Mouse (Mus musculus): ENCODE results near the gene Gm21915.

DNA sequence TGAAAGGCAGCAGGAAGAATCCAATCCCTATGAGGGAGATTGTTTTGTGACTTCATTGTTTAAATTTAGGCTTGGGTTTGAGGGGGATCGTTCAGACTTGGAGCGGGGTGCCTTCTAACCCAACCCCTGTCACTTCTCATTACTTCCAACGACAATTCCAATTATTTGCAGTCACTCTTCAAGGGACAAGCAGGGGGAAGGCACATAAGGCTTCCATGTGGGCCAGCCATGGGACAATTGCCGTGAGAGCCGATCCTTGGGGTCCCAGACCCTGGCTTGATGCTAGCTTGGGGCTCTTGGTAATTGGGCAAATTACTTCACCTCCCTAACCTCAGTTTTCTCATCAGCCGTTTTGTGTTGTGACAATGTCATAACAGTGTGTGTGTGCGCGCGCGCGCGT, 23.9 kb downstream of the Gm21915 start:
- no peak for TF ChIP-seq TAL1 (IDR thresholded peaks at IDR 0.05; ENCODE audit: low read length)
- no peak for TF ChIP-seq GATA1 (IDR thresholded peaks at IDR 0.05; ENCODE audit: low read length)

Measured in erythroblast, embryonic 14.5 days (primary cell).